Mouse (Mus musculus) retina, adult 2 months (tissue): ENCODE measurements around the gene Klf1.
A peak's percentile ranks its signal among the peaks of the same experiment; 100 is the strongest.
"Not testable (repeated sequence)": the region's sequence is repeated elsewhere in the genome, so short reads cannot be mapped to it uniquely, and the experiment has no call there.

Experiments used
- DNase-seq: peaks from one replicate; pipeline ENCODE4 v3.0.0-alpha.2; 2012; ENCODE audit warnings: low read depth, low spot score

Klf1 gene

GRCm38 (mm10) chr8:84907493-84907892 lies 5.8 kb downstream of the Klf1 start:
- no peak for DNase-seq

DNA sequence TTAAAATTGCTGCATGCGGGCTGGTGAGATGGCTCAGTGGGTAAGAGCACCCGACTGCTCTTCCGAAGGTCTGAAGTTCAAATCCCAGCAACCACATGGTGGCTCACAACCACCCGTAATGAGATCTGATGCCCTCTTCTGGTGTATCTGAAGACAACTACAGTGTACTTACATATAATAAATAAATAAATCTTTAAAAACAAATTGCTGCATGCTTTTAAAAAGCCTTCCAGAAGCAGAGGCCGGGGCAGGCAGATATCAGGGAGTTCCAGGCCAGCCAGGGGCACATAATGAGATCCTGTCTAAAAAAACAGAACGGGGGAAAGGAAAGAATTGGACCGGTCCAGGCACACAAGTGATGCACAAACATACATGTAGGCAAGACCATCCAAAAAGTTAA lies 6.3 kb downstream of the Klf1 start:
- DNase-seq = not testable (repeated sequence)

DNA sequence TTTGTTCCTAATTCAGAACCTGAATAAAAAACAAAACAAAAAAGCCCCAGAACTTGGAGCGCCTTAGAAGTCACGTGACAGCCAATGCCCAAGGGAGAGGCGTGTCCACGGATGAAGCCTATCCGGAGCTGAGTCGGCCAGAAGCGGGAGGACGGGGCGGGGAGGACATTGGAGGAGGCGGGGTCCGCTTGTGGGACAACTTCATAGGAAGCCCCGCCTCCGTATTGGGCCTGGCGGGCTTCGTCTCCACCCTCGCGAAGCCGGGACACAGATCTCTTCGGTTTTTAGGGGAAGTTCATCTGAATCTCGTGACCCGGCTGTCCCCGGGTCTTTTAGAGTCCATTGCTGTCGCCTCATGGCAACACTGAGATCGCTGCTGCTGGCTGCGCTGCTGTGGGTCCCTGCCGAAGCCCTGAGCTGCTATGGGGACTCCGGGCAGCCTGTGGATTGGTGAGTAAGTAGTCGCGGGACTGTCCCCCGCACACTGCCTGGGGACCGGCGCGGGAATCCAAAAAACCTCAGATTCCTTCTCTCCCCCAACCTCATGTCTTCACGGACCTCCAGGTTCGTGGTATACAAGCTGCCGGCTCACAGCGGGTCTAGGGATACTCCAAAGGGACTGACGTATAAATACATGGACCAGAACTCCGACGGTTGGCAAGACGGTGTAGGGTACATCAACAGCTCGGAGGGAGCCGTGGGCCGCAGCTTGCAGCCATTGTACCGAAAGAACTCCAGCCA lies 6.9 kb downstream of the Klf1 start, which contains the start of gene Dnase2a:
TSS of gene Dnase2a (plus strand) at position 140 of the 741 bp plus-strand sequence.
- DNase-seq = peak; percentile 64

- DNase-seq = no peak
Measured at GRCm38 (mm10) chr8:84909162-84909767, 7.5 kb downstream of the Klf1 start.

- DNase-seq = no peak
Measured at GRCm38 (mm10) chr8:84909949-84910348, 8.2 kb downstream of the Klf1 start.

GRCm38 (mm10) chr8:84910551-84910950 lies 8.8 kb downstream of the Klf1 start:
- no peak for DNase-seq

DNA sequence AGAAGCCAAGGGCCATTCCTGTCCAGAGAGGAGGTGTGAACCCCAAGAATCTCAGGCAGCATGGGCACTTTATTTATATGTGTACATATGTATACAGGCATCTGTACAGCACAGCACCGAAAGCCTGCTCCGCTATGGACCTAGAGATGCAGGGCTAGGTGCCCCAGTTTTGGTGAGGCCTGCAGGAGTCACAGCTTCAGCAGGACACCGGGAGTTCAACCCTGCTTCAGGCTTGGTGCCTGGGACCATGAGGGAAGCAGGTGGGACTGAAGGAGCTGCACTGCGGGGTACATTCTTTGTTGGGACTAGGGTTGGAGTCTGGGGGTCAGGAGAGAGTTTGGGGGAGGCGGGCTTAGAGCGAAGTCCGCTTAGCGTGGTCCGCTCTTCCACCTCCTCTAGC lies 10.1 kb downstream of the Klf1 start:
- no peak for DNase-seq

DNA sequence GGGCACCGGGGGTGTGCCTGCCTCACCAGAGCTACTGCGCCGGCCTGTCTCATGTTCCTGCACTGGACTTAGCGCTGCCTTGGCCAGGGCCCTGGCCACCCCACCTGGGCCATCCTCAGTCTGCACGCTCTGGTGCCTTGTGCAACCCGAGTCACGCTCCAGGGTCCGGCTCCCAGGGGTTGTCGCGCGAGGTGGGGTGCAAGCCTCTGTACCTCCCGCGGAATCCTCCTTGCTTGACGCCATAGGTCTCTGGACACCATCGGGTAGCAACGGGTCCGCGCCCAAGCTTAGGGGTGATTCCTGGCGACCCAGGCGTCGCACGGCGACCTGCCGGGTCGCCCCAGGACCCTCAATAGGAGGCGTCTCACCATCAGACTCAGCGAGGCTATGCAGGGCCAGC lies 10.7 kb downstream of the Klf1 start:
- no peak for DNase-seq

- DNase-seq = no peak
Measured at GRCm38 (mm10) chr8:84912895-84913501, 11.3 kb downstream of the Klf1 start.

DNA sequence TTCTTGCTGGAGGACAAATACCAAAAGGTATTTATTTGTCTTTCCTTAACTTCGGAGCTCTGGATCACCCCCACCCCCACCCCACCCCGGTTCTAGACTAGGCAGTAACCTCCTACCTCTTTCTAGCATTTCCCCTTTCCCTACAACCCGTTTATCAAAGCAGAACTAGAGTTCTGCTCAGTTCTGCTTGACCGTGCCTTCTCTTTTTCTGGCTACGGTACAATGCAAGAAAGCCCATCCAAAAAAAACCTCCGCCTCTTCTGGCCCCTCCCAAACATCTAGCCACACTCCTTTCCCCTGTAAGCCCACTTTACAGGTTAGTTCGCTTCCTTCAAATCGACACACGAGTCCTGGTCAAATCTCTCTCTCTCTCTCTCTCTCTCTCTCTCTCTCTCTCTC lies 11.8 kb downstream of the Klf1 start:
- DNase-seq = no peak

- DNase-seq = no peak
Measured at GRCm38 (mm10) chr8:84913960-84914359, 12.2 kb downstream of the Klf1 start.

- no peak for DNase-seq
Measured at GRCm38 (mm10) chr8:84915269-84915668, 13.5 kb downstream of the Klf1 start.

DNA sequence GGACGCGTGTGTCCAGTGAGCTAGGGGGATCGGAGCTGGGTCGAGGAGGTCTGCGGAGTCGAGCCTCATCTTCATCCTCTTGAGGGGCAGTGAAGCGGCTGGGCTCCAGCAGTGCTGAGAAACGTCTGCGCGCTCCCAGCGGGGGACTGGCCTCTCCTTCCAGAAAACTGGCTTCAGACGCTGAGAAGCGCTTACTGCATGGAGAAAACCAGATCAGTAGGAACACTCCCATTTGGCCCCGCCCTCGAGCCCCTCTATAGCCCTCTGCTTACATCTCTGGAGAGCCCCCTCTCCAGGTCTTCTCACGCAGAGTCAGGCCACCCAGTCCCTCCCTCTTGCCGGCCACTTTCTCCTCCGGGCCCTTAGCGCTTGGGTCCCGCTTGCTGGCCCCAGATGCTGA lies 16.1 kb downstream of the Klf1 start:
- DNase-seq = no peak

DNA sequence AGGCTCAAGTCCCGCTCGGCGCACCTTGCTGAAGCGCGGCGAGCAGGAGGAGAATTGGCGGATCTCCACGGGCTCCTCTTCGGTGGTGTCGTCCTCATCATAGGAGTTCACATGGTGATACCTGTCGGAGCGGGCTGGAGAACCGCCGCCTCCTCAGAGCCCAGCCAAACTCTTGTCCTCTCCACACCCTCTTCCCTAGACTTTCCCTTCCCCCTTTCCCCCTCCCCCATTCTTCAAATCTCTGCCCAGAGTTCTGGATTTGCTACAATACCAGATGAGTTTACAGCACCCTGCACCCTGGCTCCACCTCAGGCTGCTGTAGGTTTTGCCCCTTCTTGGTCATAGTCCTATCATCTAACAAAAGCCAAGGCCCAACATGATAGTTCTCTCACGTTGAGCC lies 16.9 kb downstream of the Klf1 start:
- no peak for DNase-seq

- no peak for DNase-seq
Measured at GRCm38 (mm10) chr8:84921596-84921995, 19.9 kb downstream of the Klf1 start.

GRCm38 (mm10) chr8:84925557-84925956 lies 23.8 kb downstream of the Klf1 start:
- DNase-seq = no peak

DNA sequence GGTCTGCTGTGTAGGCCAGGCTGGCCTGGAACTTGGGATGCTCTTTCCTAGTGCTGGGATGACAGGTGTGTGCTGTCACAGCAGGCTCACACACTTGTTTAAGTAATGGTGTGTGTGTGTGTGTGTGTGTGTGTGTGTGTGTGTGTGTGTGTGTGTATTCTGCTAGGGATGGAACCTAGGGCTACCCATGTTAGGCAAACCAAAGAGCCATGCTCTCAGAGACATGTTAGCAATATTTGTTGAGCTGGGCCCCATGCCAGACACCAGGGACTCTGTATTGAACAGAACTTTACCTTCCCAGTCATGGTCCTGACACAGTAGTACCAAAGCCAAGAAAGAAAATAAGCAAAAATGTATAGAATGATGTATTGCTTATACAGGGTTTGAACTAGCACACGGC lies 25.8 kb downstream of the Klf1 start:
- no peak for DNase-seq

GRCm38 (mm10) chr8:84928456-84929306 lies 27.0 kb downstream of the Klf1 start:
- DNase-seq = no peak

GRCm38 (mm10) chr8:84930582-84930981 lies 28.9 kb downstream of the Klf1 start:
- DNase-seq = no peak

DNA sequence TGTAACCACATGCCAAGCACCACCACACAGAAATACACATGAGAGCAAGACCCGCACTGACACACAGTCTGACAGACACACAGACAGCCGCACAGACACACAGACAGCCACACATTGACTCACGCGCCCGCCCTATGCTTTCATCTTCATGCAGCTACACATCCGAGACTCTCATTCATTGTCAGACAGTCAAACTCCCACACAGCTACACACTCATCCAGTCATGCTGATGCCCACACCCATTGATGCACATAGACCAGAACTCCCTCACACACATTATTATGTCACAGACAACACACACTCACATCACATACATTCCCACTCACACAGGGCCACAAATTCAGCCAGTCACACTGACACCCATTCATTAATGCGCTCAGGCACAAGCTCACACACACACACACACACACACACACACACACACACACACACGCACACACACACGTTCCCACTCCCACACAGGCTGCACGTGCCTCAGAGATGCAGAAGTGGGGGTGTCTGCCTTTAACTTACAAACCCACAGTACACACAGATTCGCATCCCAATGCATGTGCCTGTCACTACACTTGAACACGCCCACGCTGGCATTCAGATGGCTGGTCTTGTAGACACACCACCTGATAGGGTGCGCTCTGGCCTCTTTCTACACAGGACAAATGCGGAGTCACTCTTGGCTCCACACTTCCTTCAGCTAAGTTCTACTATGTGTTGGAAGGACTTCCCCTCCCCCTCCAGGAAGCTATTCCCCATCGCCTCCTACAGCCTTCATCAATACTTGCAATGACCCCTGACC lies 32.2 kb downstream of the Klf1 start:
- DNase-seq = no peak

GRCm38 (mm10) chr8:84934860-84935259 lies 33.1 kb downstream of the Klf1 start:
- DNase-seq = no peak
